Mouse (Mus musculus) left cerebral cortex, postnatal 36 days (tissue): ENCODE results near the gene Irf3. TPM values are rescaled to one million over a fixed set of nuclear protein-coding genes. Genes with fewer than 3 reads are reported as not detected.
A peak's percentile ranks its signal among the peaks of the same experiment; 100 is the strongest.

Experiments
- DNase-seq, 2 experiments: peaks; one replicate each; pipeline ENCODE4 v3.0.0; 2021 to 2022; ENCODE audit warnings: low spot score in 2 of 2, mixed read lengths in 1 of 2
- intact Hi-C: fragments of 180-260 bp; cut with DNase I; formaldehyde crosslinking; loops from one replicate; pipeline ENCODE4 v1.15.1; 2025
- total RNA-seq, 2 experiments: library from RNA; stranded (reverse); gene quantifications; 2 replicates each; pipeline ENCODE4 v1.2.3; 2021

The Irf3 gene
- total RNA-seq, 2 experiments from 2014 or later: 29.2 to 38.7 TPM

GRCm38 (mm10) chr7:44970231-44970691 lies 27.2 kb upstream of the Irf3 start:
- peak; percentile 79 to 81 for DNase-seq
- intact Hi-C loops: loop anchor here (5.0 kb wide), 1 partner anchor 43 kb away; the partner anchor contains the start of gene Ap2a1

GRCm38 (mm10) chr7:44971142-44971541 lies 26.3 kb upstream of the Irf3 start:
- no peak for DNase-seq
- intact Hi-C loops: loop anchor here (5.0 kb wide), 1 partner anchor 44 kb away; the partner anchor contains the start of gene Ap2a1

GRCm38 (mm10) chr7:44973415-44974130 lies 23.9 kb upstream of the Irf3 start:
- intact Hi-C loops: loop anchor here (5.0 kb wide), 1 partner anchor 46 kb away; the partner anchor contains the start of gene Ap2a1
- no peak for DNase-seq

- intact Hi-C loops: loop anchor here (5.0 kb wide), 1 partner anchor 47 kb away; the partner anchor contains the start of gene Ap2a1
These were observed 22.9 kb upstream of the Irf3 start, which contains the start of gene Cpt1c for GRCm38 (mm10) chr7:44974383-44975116. Gene Cpt1c (minus strand): TSS chr7:44974851.

GRCm38 (mm10) chr7:44975117-44975419 lies 22.4 kb upstream of the Irf3 start:
- intact Hi-C loops: no loop called here
- DNase-seq: no peak

More at GRCm38 (mm10) chr7:44974383-44975116, 22.9 kb upstream of the Irf3 start, which contains the start of gene Cpt1c:
- peak; percentile 86 for DNase-seq

GRCm38 (mm10) chr7:44978300-44978699 lies 19.1 kb upstream of the Irf3 start:
- no peak for DNase-seq
- intact Hi-C loops: no loop called here

- DNase-seq: no peak
- intact Hi-C loops: loop anchor here (5.0 kb wide), 1 partner anchor 71 kb away; the partner anchor contains the start of gene Prr12
These were observed 15.9 kb upstream of the Irf3 start for GRCm38 (mm10) chr7:44981539-44981938.

- intact Hi-C loops: loop anchor here (5.0 kb wide), 1 partner anchor 69 kb away; the partner anchor contains the start of gene Prr12
- DNase-seq: peak; percentile 73 to 83
These were observed 14.4 kb upstream of the Irf3 start for GRCm38 (mm10) chr7:44983085-44983484.

GRCm38 (mm10) chr7:44983944-44984832 lies 13.3 kb upstream of the Irf3 start:
- DNase-seq: no peak
- intact Hi-C loops: loop anchor here (5.0 kb wide), 1 partner anchor 68 kb away; the partner anchor contains the start of gene Prr12

- no peak for DNase-seq
- intact Hi-C loops: loop anchor here (5.0 kb wide), 1 partner anchor 68 kb away; the partner anchor contains the start of gene Prr12
These were observed 12.6 kb upstream of the Irf3 start for GRCm38 (mm10) chr7:44984833-44985164.

- intact Hi-C loops: no loop called here
- DNase-seq: peak; percentile 47 to 48
These were observed 11.8 kb upstream of the Irf3 start for GRCm38 (mm10) chr7:44985595-44986191.

GRCm38 (mm10) chr7:44986192-44986878 lies 11.1 kb upstream of the Irf3 start, which contains the start of gene Prmt1:
Gene Prmt1 (minus strand): TSS chr7:44986568.
- DNase-seq: peak; percentile 99
- intact Hi-C loops: no loop called here

GRCm38 (mm10) chr7:44986879-44987718 lies 10.3 kb upstream of the Irf3 start:
- intact Hi-C loops: no loop called here

GRCm38 (mm10) chr7:44996672-44997071 lies 776 bp upstream of the Irf3 start:
- intact Hi-C loops: loop anchor here (2.0 kb wide), 1 partner anchor 20 kb away; the partner anchor contains the start of genes Rras and Scaf1
- no peak for DNase-seq

More at GRCm38 (mm10) chr7:44986879-44987718, 10.3 kb upstream of the Irf3 start:
- DNase-seq: peak in 1 of 2 experiments; percentile 28

GRCm38 (mm10) chr7:44997940-44998428 lies 536 bp downstream of the Irf3 start:
- DNase-seq: no peak
- intact Hi-C loops: loop anchor here (2.0 kb wide), 1 partner anchor 19 kb away; the partner anchor contains the start of genes Rras and Scaf1

- DNase-seq: no peak
These were observed 1.1 kb downstream of the Irf3 start, which contains the start of gene Bcl2l12 for GRCm38 (mm10) chr7:44998501-44998955. Gene Bcl2l12 (minus strand): TSS chr7:44998712.

GRCm38 (mm10) chr7:44999753-45000152 lies 2.3 kb downstream of the Irf3 start:
- no peak for DNase-seq
- intact Hi-C loops: no loop called here

More at GRCm38 (mm10) chr7:44998501-44998955, 1.1 kb downstream of the Irf3 start, which contains the start of gene Bcl2l12:
- intact Hi-C loops: no loop called here
